Mouse (Mus musculus): ENCODE results near the gene Rasgrp2.

Gene Rasgrp2

DNA sequence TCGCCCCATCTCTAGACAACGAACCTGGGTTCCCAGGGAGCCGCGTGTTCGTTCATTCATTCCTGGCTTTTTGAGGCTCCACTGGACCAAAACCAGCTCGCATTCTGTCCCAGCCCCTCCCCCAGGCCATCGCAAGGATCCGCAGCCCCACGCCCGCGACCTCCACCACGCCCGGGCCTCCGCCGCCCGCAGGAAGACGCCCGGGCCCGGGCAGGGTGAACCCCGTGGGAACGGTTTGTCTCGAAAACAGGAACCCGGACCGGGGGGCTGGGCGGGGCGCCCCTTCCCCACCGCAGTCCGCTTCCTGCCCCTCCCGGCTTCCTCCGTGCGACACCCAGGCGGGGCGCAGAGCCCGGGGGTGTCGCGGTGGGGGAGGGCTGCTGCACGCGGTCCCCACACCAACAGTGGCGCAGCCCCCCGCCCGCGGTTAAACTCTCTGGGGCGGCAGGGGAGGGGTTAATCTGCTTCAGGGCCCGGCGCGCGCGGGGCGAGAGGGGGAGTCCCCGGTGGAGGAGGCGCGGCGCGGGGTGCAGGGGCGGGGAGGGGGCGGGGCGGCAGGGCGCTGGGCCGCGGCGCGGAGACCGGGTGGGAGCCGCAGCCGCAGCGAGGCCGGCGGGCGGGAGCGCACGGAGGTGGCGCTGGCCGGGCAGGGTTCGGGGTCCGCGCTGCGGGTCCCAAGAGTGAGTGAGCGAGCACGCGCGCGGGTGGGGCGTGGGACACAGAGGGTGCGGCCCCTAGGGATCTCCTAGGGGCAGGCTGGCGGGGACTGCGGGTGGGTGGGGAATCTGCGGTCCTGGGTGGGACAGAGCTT lies at the start of gene Rasgrp2:
TSS of gene Rasgrp2 (plus strand) at position 56 of the 811 bp plus-strand sequence.
- peak; percentile 80 for DNase-seq

GRCm38 (mm10) chr19:6351431-6352106 lies 47.6 kb upstream of the Rasgrp2 start:
- peak; percentile 24 for DNase-seq

DNA sequence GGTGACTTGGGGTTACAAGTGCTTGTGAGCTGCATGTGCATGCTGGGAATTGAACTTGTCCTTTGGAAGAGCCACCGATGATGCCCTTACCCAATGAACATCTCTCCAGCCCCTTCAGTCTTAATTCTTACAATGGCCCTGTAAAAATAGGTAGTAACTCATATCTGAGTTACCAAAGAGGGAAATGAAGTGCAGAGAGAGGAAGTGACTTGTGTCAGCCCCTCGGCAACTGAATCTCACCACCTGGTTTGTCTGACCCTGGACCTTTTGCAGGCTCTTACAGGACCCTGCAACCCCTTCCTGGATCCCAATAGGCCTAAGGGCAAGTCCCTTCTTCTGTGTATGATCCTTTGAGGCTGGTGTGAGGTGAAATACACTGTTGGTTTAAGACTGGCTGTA lies 47.0 kb upstream of the Rasgrp2 start:
- no peak for DNase-seq

- DNase-seq: peak; percentile 42
These were observed 45.1 kb upstream of the Rasgrp2 start for GRCm38 (mm10) chr19:6354030-6354429.

- DNase-seq: no peak
These were observed 37.8 kb upstream of the Rasgrp2 start for GRCm38 (mm10) chr19:6361291-6361690.

DNA sequence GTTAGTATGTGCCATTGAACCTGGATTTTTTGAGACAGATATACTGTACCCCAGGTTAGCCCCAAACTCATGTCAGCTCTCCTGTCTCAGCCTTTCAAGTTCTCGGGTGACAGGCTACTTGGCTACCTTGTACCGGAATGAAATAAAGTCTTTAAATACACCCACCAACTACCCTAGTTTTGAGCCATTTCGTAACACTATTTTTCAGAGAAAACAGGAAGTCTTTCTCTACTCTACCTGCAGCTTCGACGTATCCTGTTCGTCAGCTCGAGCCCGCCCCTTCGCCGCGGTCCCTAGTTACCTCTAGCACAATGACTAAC lies 36.1 kb upstream of the Rasgrp2 start:
- DNase-seq: no peak

GRCm38 (mm10) chr19:6363411-6364240 lies 35.5 kb upstream of the Rasgrp2 start, which contains the start of gene Sf1:
Gene Sf1, plus strand, starts transcription at chr19:6363690.
- peak; percentile 100 for DNase-seq

- peak; percentile 95 for DNase-seq
These were observed 34.8 kb upstream of the Rasgrp2 start for GRCm38 (mm10) chr19:6364317-6364725.

DNA sequence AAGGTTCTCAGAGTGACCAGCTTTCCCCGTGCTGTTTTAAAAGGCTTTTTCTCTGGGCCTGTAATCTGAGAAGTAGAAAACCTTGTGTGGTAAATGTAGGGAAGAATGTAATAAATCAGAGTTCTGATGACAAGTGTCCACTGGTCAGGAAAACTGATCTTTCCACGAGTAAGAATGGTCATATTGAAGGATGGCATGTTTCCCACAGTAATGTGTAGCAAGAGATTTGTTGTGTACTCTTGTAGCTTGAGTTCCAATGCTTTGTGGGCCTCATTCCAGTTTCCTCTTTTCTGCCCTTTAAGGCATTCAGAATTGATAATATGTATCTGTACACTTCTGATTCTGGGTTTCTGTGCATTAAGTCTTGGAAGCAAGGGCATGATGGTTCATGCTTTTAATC lies 34.3 kb upstream of the Rasgrp2 start:
- no peak for DNase-seq

- no peak for DNase-seq
These were observed 29.0 kb upstream of the Rasgrp2 start for GRCm38 (mm10) chr19:6370175-6370574.

GRCm38 (mm10) chr19:6372433-6372832 lies 26.7 kb upstream of the Rasgrp2 start:
- DNase-seq: no peak

- peak; percentile 95 for DNase-seq
These were observed 25.4 kb upstream of the Rasgrp2 start for GRCm38 (mm10) chr19:6373539-6374400.

- DNase-seq: no peak
These were observed 24.6 kb upstream of the Rasgrp2 start for GRCm38 (mm10) chr19:6374571-6374970.

- no peak for DNase-seq
These were observed 23.5 kb upstream of the Rasgrp2 start for GRCm38 (mm10) chr19:6375423-6376254.

GRCm38 (mm10) chr19:6376255-6376564 lies 22.9 kb upstream of the Rasgrp2 start:
- peak; percentile 81 for DNase-seq

DNA sequence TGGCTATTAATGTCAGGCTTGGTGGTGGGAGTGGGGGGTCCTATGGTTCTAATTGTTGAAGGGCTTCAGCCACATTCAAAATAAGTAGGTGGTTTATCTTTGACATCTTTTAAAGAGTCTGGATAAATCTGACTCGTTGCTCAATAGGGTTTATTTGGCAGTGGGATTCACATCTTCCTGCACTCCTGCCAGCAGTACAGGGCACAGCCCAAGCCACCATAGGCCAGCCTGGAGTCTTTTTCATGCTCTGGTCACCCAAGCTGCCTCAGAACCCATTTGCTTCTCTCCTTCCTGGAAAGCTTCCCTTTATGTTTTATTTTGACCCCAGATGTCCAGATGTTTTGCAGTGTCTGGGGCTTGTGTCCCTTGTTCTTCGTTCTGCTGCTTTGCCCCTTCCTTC lies 22.5 kb upstream of the Rasgrp2 start:
- DNase-seq: no peak

GRCm38 (mm10) chr19:6377327-6378040 lies 21.7 kb upstream of the Rasgrp2 start:
- DNase-seq: no peak

- DNase-seq: no peak
These were observed 18.6 kb upstream of the Rasgrp2 start for GRCm38 (mm10) chr19:6380411-6381166.

GRCm38 (mm10) chr19:6381238-6381637 lies 17.9 kb upstream of the Rasgrp2 start:
- no peak for DNase-seq

- no peak for DNase-seq
These were observed 16.7 kb upstream of the Rasgrp2 start for GRCm38 (mm10) chr19:6382323-6382924.

All from kidney, postnatal 10 days (tissue).